Mouse (Mus musculus) embryonic fibroblast, embryonic 13.5 days (primary cell): ENCODE data around the gene Tmem240.

Source experiments
- CTCF ChIP-seq: IDR thresholded peaks from 2 replicates; pipeline ENCODE4 v1.5.1; 2011; ENCODE audit warnings: mild to moderate bottlenecking, control low read depth, low read length, moderate library complexity, borderline replicate concordance; ENCODE audit not compliant: insufficient read depth
- POLR2A ChIP-seq: IDR thresholded peaks from 2 replicates; pipeline ENCODE4 v1.6.1; 2011; ENCODE audit warnings: low read depth, mild to moderate bottlenecking, control low read depth, low read length, moderate library complexity

- TF ChIP-seq CTCF: no peak
- TF ChIP-seq POLR2A: peak; percentile 89
These were observed 26.2 kb downstream of the Tmem240 start, which contains the start of gene Atad3a for GRCm38 (mm10) chr4:155760613-155761355.
